Mouse (Mus musculus) embryonic facial prominence, embryonic 12.5 days (tissue): ENCODE measurements around the gene Unkl. TPM values are rescaled to one million over a fixed set of nuclear protein-coding genes. Genes with fewer than 3 reads are reported as not detected.

Experiments used
- ATAC-seq: fragments of 200-750 bp; cut with Nextera tagmentation; 2 replicates; pipeline ENCODE4 v1.8.0; 2017; ENCODE audit not compliant: insufficient number of reproducible peaks, insufficient read depth, low FRiP score, low TSS enrichment
- H3K27ac ChIP-seq: fragments of 300-500 bp; sonication (generic); 2 replicates; pipeline ENCODE4 v1.5.1; 2016; ENCODE audit warnings: mild to moderate bottlenecking
- H3K27me3 ChIP-seq: fragments of 300-500 bp; sonication (generic); 2 replicates; pipeline ENCODE4 v1.6.1; 2016; ENCODE audit warnings: mild to moderate bottlenecking, moderate library complexity
- H3K36me3 ChIP-seq: fragments of 300-500 bp; sonication (generic); 2 replicates; pipeline ENCODE4 v1.6.1; 2016; ENCODE audit warnings: mild to moderate bottlenecking
- H3K4me1 ChIP-seq: fragments of 300-500 bp; sonication (generic); 2 replicates; pipeline ENCODE4 v1.6.1; 2016
- H3K4me2 ChIP-seq: fragments of 300-500 bp; sonication (generic); replicated peaks from 2 replicates; pipeline ENCODE4 v1.6.1; 2016; ENCODE audit warnings: mild to moderate bottlenecking, moderate library complexity
- H3K4me3 ChIP-seq: fragments of 300-500 bp; sonication (generic); 2 replicates; pipeline ENCODE4 v1.5.1; 2016; ENCODE audit warnings: mild to moderate bottlenecking
- H3K9ac ChIP-seq: fragments of 300-500 bp; sonication (generic); 2 replicates; pipeline ENCODE4 v1.6.1; 2016; ENCODE audit warnings: mild to moderate bottlenecking, moderate library complexity
- H3K9me3 ChIP-seq: fragments of 300-500 bp; sonication (generic); 2 replicates; pipeline ENCODE4 v1.6.1; 2016; ENCODE audit warnings: mild to moderate bottlenecking, moderate library complexity
- WGBS: fragments of 180-500 bp; shearing (Covaris S2); methylation state at CpG from one replicate; pipeline ENCODE4 v1.1.7; 2016; 5-methylcytosine and 5-hydroxymethylcytosine counted together
- polyA plus RNA-seq: library from polyadenylated mRNA; unstranded; fragments of >200 nt; fragmentation: Nextera tagmentation; extraction: Ambion mirVana; gene quantifications from 2 replicates; pipeline ENCODE4 v1.2.1, GENCODE M21; 2016

Gene Unkl
- 10.6 and 12.9 TPM in 2 replicates for polyA plus RNA-seq

GRCm38 (mm10) chr17:25188150-25189031 is at the start of gene Unkl:
Gene Unkl (plus strand): TSS chr17:25188397.
- under 1% methylated on average over 102 of the region's 104 CpGs for WGBS
- peak; percentile 38; the same call in 1 of the 2 replicates for ATAC-seq
- Histone ChIP-seq H3K27ac (peak within 1 kb of the TSS; percentile 88), H3K4me1 (peaks cover 22% of the 10 kb centered on the region), H3K4me3 (peak within 1 kb of the TSS; percentile 100), H3K9me3 (no peaks in the 10 kb centered on the region), H3K4me2 (peak within 1 kb of the TSS; percentile 90), H3K36me3 (peaks cover 10% of the 10 kb centered on the region), H3K9ac (peak within 1 kb of the TSS; percentile 90), H3K27me3 (no peaks in the 10 kb centered on the region)

- H3K4me1 ChIP-seq, result peaks cover 10% of the 10 kb centered on the region
- H3K9ac ChIP-seq, result no peak overlapping the region
- no peak overlapping the region for H3K27ac ChIP-seq
- no peak overlapping the region for H3K4me2 ChIP-seq
- H3K27me3 ChIP-seq, result no peaks in the 10 kb centered on the region
- no peak overlapping the region for H3K4me3 ChIP-seq
- H3K9me3 ChIP-seq, result no peaks in the 10 kb centered on the region
- no peak for ATAC-seq
- H3K36me3 ChIP-seq, result peaks cover 12% of the 10 kb centered on the region; the same call in 1 of the 2 replicates
- WGBS, result 94% methylated on average over 1 of the region's 1 CpGs
Observed at GRCm38 (mm10) chr17:25138803-25139202, 49.4 kb upstream of the Unkl start.

- 64% methylated on average over 4 of the region's 4 CpGs for WGBS
- H3K4me1 ChIP-seq, result no peaks in the 10 kb centered on the region
- H3K4me3 ChIP-seq, result no peak overlapping the region
- no peak overlapping the region for H3K27ac ChIP-seq
- H3K27me3 ChIP-seq, result no peaks in the 10 kb centered on the region
- peaks cover 12% of the 10 kb centered on the region; the same call in 1 of the 2 replicates for H3K36me3 ChIP-seq
- H3K9me3 ChIP-seq, result no peaks in the 10 kb centered on the region
- no peak overlapping the region for H3K9ac ChIP-seq
- ATAC-seq, result no peak
- H3K4me2 ChIP-seq, result no peak overlapping the region
Observed at GRCm38 (mm10) chr17:25139960-25140359, 48.2 kb upstream of the Unkl start.

DNA sequence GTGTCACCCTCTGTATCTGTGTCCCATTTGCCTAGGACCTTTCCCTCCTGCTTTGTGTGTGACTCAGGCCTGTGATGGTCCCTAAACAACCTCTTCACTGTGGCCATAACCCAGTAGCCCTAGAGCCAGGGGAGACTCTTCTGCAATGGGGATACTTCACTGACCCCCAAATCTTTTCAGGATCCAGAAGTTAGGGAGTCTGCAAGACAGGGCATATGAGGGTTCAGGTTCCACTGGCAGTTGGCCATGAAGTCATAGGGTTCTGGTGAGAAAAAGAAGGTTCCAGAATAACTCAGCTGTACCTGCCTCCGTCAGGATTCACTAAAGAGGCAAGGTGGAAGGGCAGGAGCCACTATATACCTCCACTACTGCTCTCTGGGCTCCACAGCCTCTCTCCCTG is 26.0 kb upstream of the Unkl start, which contains the start of gene Ccdc154:
Gene Ccdc154, plus strand, starts transcription at position 301 of the 400 bp plus-strand sequence.
- H3K36me3 ChIP-seq, result peaks cover 30% of the 10 kb centered on the region
- no peak within 1 kb of the TSS for H3K4me3 ChIP-seq
- no peaks in the 10 kb centered on the region for H3K4me1 ChIP-seq
- ATAC-seq, result no peak
- H3K27me3 ChIP-seq, result no peaks in the 10 kb centered on the region
- H3K4me2 ChIP-seq, result no peak within 1 kb of the TSS
- H3K9ac ChIP-seq, result no peak within 1 kb of the TSS
- H3K27ac ChIP-seq, result no peak within 1 kb of the TSS
- 74% methylated on average over 1 of the region's 1 CpGs for WGBS
- no peaks in the 10 kb centered on the region for H3K9me3 ChIP-seq

- peaks cover 25% of the 10 kb centered on the region for H3K36me3 ChIP-seq
- no peaks in the 10 kb centered on the region for H3K4me1 ChIP-seq
- ATAC-seq, result no peak
- no peak overlapping the region for H3K27ac ChIP-seq
- H3K27me3 ChIP-seq, result no peaks in the 10 kb centered on the region
- no peak overlapping the region for H3K9ac ChIP-seq
- 76% methylated on average over 7 of the region's 7 CpGs for WGBS
- H3K9me3 ChIP-seq, result no peaks in the 10 kb centered on the region
- H3K4me3 ChIP-seq, result no peak overlapping the region
- no peak overlapping the region for H3K4me2 ChIP-seq
Observed at GRCm38 (mm10) chr17:25163387-25163786, 24.8 kb upstream of the Unkl start.

DNA sequence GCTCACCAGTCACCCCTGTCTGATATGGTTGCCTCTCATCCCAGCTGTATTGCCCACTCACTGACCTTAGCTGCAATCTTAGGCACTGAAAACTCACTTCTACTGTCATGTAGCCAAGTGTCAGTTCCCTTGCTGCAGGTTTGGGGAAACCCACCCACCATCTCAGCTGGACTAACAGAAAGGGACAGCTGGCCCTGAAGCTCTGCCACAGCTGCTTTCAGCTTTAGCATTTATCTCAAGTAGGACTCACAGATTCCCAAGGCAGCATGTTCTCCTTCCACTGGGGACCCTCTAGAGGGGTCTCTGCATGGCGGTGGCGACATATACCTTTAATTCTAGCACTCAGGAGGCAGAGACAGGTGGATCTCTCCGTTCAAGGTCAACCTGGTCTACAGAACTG is 23.4 kb upstream of the Unkl start:
- H3K4me2 ChIP-seq, result no peak overlapping the region
- no peaks in the 10 kb centered on the region for H3K27me3 ChIP-seq
- 87% methylated on average over 3 of the region's 3 CpGs for WGBS
- no peaks in the 10 kb centered on the region for H3K9me3 ChIP-seq
- no peak overlapping the region for H3K4me3 ChIP-seq
- no peak overlapping the region for H3K27ac ChIP-seq
- no peak overlapping the region for H3K9ac ChIP-seq
- no peaks in the 10 kb centered on the region for H3K4me1 ChIP-seq
- no peak for ATAC-seq
- peaks cover 16% of the 10 kb centered on the region for H3K36me3 ChIP-seq

GRCm38 (mm10) chr17:25165970-25166671 is 22.1 kb upstream of the Unkl start:
- ATAC-seq, result no peak
- 65% methylated on average over 6 of the region's 6 CpGs for WGBS
- H3K4me1 ChIP-seq, result no peaks in the 10 kb centered on the region

DNA sequence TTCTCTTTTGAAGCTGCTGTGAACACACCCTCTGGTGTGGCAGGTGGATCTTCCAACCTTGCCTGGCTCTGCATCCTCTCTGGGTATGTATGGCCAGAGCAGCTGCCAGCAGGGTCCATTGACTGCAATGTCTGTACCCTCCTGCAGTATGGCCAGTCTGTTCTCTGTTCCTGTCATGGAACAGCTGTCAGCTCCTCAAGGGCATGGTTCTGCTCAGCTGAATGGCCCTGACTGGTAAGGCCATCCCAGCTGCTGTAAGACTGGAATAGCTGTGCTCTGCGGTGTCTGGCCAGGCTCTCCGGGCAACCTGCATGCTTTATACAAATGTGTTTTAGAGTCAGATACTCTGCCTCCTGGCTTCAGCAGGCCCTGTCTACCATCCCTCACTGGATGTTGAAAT is 18.5 kb upstream of the Unkl start:
- H3K9ac ChIP-seq, result no peak overlapping the region
- no peaks in the 10 kb centered on the region for H3K36me3 ChIP-seq
- ATAC-seq, result no peak
- H3K4me3 ChIP-seq, result no peak overlapping the region
- H3K27me3 ChIP-seq, result no peaks in the 10 kb centered on the region
- no peaks in the 10 kb centered on the region for H3K4me1 ChIP-seq
- no peak overlapping the region for H3K4me2 ChIP-seq
- 84% methylated on average over 2 of the region's 2 CpGs for WGBS
- no peak overlapping the region for H3K27ac ChIP-seq
- no peaks in the 10 kb centered on the region for H3K9me3 ChIP-seq

More at GRCm38 (mm10) chr17:25165970-25166671, 22.1 kb upstream of the Unkl start:
- H3K4me3 ChIP-seq, result no peak overlapping the region
- H3K9me3 ChIP-seq, result no peaks in the 10 kb centered on the region
- no peak overlapping the region for H3K9ac ChIP-seq
- H3K27me3 ChIP-seq, result no peaks in the 10 kb centered on the region
- no peak overlapping the region for H3K4me2 ChIP-seq
- H3K27ac ChIP-seq, result no peak overlapping the region
- H3K36me3 ChIP-seq, result 0 out of 2 replicates have a peak, but pooled peaks cover 2% of the 10 kb centered on the region

DNA sequence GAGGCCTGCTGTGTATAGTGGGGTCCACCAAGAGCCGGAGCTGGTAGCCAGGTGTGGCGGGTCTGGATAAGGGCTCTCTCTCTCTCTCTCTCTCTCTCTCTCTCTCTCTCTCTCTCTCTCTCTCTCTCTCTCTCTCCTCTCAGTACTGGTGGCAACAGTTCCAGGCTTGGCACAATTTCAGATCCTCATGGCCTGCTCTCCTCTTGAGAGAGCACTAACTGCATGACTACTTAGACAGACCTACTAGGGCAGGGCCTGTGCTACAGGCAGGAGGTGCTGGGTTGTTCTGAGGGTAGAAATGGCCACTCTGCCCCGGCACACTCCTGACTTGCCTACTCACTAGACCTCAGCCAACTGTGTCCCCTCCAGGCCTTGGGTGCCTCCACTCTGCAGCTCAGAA is 15.6 kb upstream of the Unkl start:
- no peak overlapping the region for H3K4me3 ChIP-seq
- WGBS, result 93% methylated on average over 3 of the region's 3 CpGs
- no peak overlapping the region for H3K27ac ChIP-seq
- no peaks in the 10 kb centered on the region for H3K27me3 ChIP-seq
- no peak overlapping the region for H3K9ac ChIP-seq
- no peak for ATAC-seq
- H3K4me2 ChIP-seq, result no peak overlapping the region
- H3K36me3 ChIP-seq, result no peaks in the 10 kb centered on the region
- H3K4me1 ChIP-seq, result no peaks in the 10 kb centered on the region
- no peaks in the 10 kb centered on the region for H3K9me3 ChIP-seq

GRCm38 (mm10) chr17:25175411-25175810 is 12.8 kb upstream of the Unkl start, which contains the start of gene Gm38655:
Gene Gm38655 (minus strand): TSS chr17:25175471.
- Histone ChIP-seq H3K4me3 (no peak within 1 kb of the TSS), H3K27me3 (no peaks in the 10 kb centered on the region), H3K36me3 (no peaks in the 10 kb centered on the region), H3K9ac (no peak within 1 kb of the TSS), H3K4me1 (no peaks in the 10 kb centered on the region), H3K9me3 (no peaks in the 10 kb centered on the region), H3K4me2 (no peak within 1 kb of the TSS), H3K27ac (no peak within 1 kb of the TSS)
- 57% methylated on average over 9 of the region's 9 CpGs for WGBS
- ATAC-seq, result no peak

- Histone ChIP-seq H3K4me2 (peak overlapping the region; percentile 98; the same call in 1 of the 2 replicates), H3K9ac (no peak overlapping the region), H3K27ac (no peak overlapping the region), H3K4me1 (peaks cover 13% of the 10 kb centered on the region), H3K4me3 (0 out of 2 replicates have a peak overlapping the region, but pooled peaks have one; percentile 98), H3K9me3 (no peaks in the 10 kb centered on the region), H3K36me3 (no peaks in the 10 kb centered on the region), H3K27me3 (no peaks in the 10 kb centered on the region)
- no peak for ATAC-seq
Observed at GRCm38 (mm10) chr17:25183232-25183631, 5.0 kb upstream of the Unkl start.
